Mouse (Mus musculus): ENCODE measurements around the gene Gigyf2. TPM values are rescaled to one million over a fixed set of nuclear protein-coding genes. Genes with fewer than 3 reads are reported as not detected.

Gene Gigyf2
- polyA plus RNA-seq, 1 experiment from 2014 or later: 17.3 TPM

DNA sequence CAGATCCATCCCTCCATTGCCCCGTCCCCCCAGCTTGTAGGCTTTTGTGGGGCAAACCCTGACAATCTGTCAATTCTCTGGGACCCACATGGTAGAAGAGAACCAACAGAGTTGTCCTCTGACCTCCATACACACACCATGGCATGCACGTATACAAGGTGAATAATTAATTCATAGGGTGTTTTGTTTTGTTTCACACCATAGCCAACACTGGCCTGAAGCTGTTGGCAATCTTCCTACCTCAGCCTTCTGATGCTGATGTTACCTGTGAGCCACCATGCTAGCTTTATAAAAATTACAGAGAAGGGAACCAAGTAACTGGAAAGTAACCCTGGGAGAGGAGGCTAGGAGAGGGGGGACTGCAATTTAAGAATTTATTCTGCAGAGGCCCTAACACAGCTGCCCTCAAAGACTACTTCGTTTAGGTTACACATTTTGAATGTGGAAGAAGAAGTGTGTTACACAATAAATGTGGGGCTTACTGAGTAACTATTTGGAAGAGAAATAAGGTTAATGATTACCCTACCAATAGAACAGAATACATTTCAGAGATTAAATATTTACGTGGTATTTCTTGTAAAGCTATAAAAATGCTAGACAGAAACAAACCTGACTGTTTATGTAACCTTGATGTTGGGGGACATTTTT is 32.6 kb upstream of the Gigyf2 start:
- Histone ChIP-seq H3K27ac (ENCODE audit: low read length) (peak overlapping the region; percentile 35), H3K27me3 (ENCODE audit: control insufficient read depth, insufficient read depth, low read depth, low read length) (no peaks in the 10 kb centered on the region), H3K4me1 (ENCODE audit: control insufficient read depth, low read depth, low read length) (no peaks in the 10 kb centered on the region), H3K4me2 (ENCODE audit: low read depth, low read length) (no peak overlapping the region), H3K4me3 (ENCODE audit: low read depth, low read length) (no peak overlapping the region), H3K36me3 (ENCODE audit: control insufficient read depth, insufficient read depth) (no peaks in the 10 kb centered on the region), H3K9me3 (replicated peaks; ENCODE audit: control insufficient read depth, low read length) (no peaks in the 10 kb centered on the region), H3K9ac (ENCODE audit: low read depth, low read length) (no peak overlapping the region)
- WGBS (ENCODE audit: insufficient replicate concordance): 50% methylated on average over 4 of the region's 4 CpGs
- ATAC-seq (ENCODE audit: low read depth): peak; percentile 84

DNA sequence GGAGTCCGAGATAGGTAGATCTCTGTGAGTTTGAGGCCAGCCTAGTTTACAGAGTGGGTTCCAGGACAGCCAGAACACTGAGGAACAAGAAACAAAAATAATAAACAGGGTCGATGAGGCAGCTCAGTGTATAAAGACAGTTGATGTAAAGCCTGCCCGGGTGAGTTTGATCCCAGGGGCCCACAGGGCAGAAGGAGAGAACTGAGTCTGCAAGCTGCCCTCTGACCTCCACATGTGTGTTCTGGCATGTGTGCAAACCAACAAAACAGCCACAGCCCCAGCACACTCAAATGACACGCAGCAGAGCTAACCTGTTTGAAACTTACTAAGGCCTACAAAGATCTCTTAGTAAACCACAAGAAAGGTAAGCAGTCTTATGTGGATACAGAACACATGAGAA is 31.8 kb upstream of the Gigyf2 start:
- Histone ChIP-seq H3K4me3 (ENCODE audit: low read depth, low read length) (no peak overlapping the region), H3K9ac (ENCODE audit: low read depth, low read length) (no peak overlapping the region), H3K9me3 (replicated peaks; ENCODE audit: control insufficient read depth, low read length) (no peaks in the 10 kb centered on the region), H3K27ac (ENCODE audit: low read length) (peak overlapping the region; percentile 60), H3K36me3 (ENCODE audit: control insufficient read depth, insufficient read depth) (no peaks in the 10 kb centered on the region), H3K4me2 (ENCODE audit: low read depth, low read length) (no peak overlapping the region), H3K4me1 (ENCODE audit: control insufficient read depth, low read depth, low read length) (no peaks in the 10 kb centered on the region), H3K27me3 (ENCODE audit: control insufficient read depth, insufficient read depth, low read depth, low read length) (no peaks in the 10 kb centered on the region)
- ATAC-seq (ENCODE audit: low read depth): no peak
- WGBS (ENCODE audit: insufficient replicate concordance): 51% methylated on average over 4 of the region's 4 CpGs

DNA sequence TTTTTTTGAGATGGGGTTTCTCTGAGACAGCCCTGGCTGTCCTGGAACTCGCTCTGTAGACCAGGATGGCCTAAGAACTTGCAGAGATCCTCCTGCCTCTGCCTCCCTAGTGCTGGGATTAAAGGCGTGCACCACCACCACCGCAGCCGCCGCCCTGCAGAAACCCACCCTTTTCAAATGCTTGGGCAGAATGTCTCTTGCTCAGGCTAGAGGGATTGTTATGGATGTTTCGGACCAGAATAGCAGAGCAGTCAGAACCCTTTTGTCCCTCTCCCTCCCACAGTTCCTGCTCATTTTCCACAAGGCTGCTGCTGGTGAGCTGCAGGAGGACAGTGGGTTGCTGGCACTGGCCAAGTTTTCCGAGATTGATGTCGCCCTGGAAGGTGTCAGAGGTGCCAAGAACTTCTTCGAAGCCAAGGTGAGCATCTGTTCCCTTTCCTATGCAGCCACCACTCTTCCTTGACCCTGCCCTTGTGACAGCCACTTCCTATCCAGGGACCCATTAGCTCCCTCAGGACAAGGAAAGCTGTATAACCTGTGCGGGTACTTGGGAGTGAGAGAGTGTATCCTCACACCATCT is 29.4 kb upstream of the Gigyf2 start:
- Histone ChIP-seq H3K36me3 (ENCODE audit: control insufficient read depth, insufficient read depth) (no peaks in the 10 kb centered on the region), H3K4me1 (ENCODE audit: control insufficient read depth, low read depth, low read length) (no peaks in the 10 kb centered on the region), H3K4me2 (ENCODE audit: low read depth, low read length) (no peak overlapping the region), H3K4me3 (ENCODE audit: low read depth, low read length) (no peak overlapping the region), H3K9ac (ENCODE audit: low read depth, low read length) (no peak overlapping the region), H3K27ac (ENCODE audit: low read length) (no peak overlapping the region), H3K27me3 (ENCODE audit: control insufficient read depth, insufficient read depth, low read depth, low read length) (no peaks in the 10 kb centered on the region), H3K9me3 (replicated peaks; ENCODE audit: control insufficient read depth, low read length) (no peaks in the 10 kb centered on the region)
- no peak for ATAC-seq (ENCODE audit: low read depth)
- 63% methylated on average over 10 of the region's 10 CpGs for WGBS (ENCODE audit: insufficient replicate concordance)

DNA sequence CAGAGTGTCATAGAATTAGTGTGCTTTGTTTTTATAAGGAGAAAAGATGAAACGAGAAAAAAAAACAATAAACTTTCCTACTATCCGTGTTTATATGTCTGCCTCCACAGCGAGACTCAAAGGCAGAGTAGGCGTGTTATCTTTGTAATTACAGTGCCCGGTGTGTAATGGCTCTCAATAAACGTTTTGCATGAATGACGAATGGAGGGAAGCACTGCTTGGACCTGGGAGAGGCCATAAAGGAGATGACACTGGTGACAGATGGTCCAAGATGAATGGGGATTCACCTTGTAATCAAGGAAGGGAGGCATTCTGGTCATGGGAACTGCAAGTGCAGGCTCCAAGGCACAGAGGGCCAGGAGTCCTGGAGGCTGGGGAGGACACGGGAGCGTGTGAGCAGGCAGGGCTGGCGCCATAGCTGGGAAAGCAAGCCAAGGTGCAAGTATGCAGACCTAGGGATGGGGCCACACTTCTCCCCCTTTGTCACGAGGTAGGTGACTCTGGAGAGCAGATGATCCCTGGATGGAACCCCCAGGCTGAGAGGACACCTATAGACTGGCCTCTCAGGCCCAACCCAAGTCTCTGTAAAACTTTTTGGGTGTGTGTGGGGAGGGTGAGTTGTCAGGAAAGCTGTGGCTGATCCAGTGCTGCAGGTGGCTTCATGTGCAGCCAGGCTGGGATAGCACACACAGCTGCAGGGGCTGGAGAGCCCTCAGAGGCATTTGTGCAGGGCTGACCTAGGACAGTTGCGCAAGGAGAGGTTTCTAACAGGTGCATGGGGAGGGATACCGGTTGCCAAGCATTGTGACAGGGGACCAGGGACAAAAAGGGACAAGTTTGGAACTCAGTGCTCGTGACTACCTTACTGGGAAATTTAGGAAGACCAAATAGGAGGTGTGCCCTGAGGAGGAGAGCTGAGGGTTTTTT is 26.2 kb upstream of the Gigyf2 start:
- Histone ChIP-seq H3K4me2 (ENCODE audit: low read depth, low read length) (no peak overlapping the region), H3K36me3 (ENCODE audit: control insufficient read depth, insufficient read depth) (no peaks in the 10 kb centered on the region), H3K9me3 (replicated peaks; ENCODE audit: control insufficient read depth, low read length) (no peaks in the 10 kb centered on the region), H3K27me3 (ENCODE audit: control insufficient read depth, insufficient read depth, low read depth, low read length) (no peaks in the 10 kb centered on the region), H3K4me3 (ENCODE audit: low read depth, low read length) (no peak overlapping the region), H3K9ac (ENCODE audit: low read depth, low read length) (no peak overlapping the region), H3K4me1 (ENCODE audit: control insufficient read depth, low read depth, low read length) (no peaks in the 10 kb centered on the region), H3K27ac (ENCODE audit: low read length) (no peak overlapping the region)
- peak; percentile 64; the same call in 1 of the 2 replicates for ATAC-seq (ENCODE audit: low read depth)
- WGBS (ENCODE audit: insufficient replicate concordance): 56% methylated on average over 14 of the region's 14 CpGs

DNA sequence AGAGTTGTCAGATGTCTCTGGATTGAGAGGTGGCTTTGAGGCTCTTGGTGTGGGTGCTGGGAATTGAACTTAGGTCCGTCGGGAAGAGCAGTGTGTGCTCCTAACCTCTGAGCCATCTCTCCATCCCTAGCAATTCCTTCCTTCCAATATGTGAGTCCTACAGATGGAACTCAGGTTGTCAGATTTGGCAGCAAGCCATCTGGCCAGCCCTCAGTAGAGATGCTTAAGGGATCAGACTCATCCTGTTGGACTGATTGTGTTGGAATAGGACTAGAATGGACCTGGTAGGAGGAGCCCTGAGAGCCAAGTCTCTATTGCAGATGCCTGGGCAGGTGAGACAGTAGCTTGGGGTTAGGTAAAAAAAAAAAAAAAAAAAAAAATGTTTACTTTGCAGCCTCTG is 24.8 kb upstream of the Gigyf2 start:
- H3K27me3 ChIP-seq (ENCODE audit: control insufficient read depth, insufficient read depth, low read depth, low read length): no peaks in the 10 kb centered on the region
- H3K9me3 ChIP-seq (replicated peaks; ENCODE audit: control insufficient read depth, low read length): no peaks in the 10 kb centered on the region
- H3K9ac ChIP-seq (ENCODE audit: low read depth, low read length): no peak overlapping the region
- H3K36me3 ChIP-seq (ENCODE audit: control insufficient read depth, insufficient read depth): no peaks in the 10 kb centered on the region
- no peak overlapping the region for H3K27ac ChIP-seq (ENCODE audit: low read length)
- H3K4me1 ChIP-seq (ENCODE audit: control insufficient read depth, low read depth, low read length): no peaks in the 10 kb centered on the region
- H3K4me2 ChIP-seq (ENCODE audit: low read depth, low read length): no peak overlapping the region
- no peak overlapping the region for H3K4me3 ChIP-seq (ENCODE audit: low read depth, low read length)
- ATAC-seq (ENCODE audit: low read depth): no peak
- 72% methylated on average over 2 of the region's 2 CpGs for WGBS (ENCODE audit: insufficient replicate concordance)

DNA sequence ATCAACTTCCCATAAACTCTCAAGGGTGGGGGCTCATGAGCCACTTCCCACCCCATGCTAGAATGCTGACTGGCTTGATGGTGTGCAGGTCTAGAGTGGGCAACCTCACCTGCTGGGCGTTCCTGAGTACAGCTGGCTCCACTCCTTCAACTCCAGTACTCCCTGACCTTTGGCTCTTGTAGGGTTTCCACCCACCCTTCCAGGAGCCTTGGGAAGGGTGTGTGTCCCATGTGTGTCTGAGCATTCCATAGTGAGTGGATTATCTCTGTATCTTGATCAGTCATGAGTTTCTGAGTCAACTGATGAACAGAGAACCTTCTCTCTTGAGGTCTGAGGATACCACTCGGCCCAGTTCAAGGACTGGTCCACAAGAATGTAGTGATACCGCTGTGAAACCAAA is 17.8 kb upstream of the Gigyf2 start:
- Histone ChIP-seq H3K27ac (ENCODE audit: low read length) (no peak overlapping the region), H3K4me1 (ENCODE audit: control insufficient read depth, low read depth, low read length) (no peaks in the 10 kb centered on the region), H3K27me3 (ENCODE audit: control insufficient read depth, insufficient read depth, low read depth, low read length) (no peaks in the 10 kb centered on the region), H3K9me3 (replicated peaks; ENCODE audit: control insufficient read depth, low read length) (no peaks in the 10 kb centered on the region), H3K36me3 (ENCODE audit: control insufficient read depth, insufficient read depth) (no peaks in the 10 kb centered on the region), H3K4me3 (ENCODE audit: low read depth, low read length) (no peak overlapping the region), H3K4me2 (ENCODE audit: low read depth, low read length) (no peak overlapping the region), H3K9ac (ENCODE audit: low read depth, low read length) (no peak overlapping the region)
- WGBS (ENCODE audit: insufficient replicate concordance): 67% methylated on average over 3 of the region's 3 CpGs
- ATAC-seq (ENCODE audit: low read depth): no peak

DNA sequence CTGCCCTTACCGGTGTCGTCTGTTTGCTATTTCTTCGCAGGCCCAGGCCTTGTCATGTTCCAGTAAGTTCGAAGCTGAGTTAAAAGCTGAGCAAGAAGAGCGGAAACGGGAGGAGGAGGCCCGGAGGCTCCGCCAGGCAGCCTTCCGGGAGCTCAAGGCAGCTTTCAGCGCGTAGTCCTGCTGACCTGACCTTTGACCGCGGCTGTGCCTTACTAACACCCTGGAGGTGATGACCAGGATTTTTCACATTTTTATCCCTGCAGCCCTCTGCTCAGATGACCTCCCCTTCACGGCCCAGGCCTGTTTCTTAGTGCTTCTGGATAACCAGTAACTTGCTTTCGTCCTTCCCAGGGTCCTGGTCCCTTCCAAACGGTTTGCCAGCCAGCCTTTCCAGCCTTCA is 17.2 kb upstream of the Gigyf2 start:
- no peak for ATAC-seq (ENCODE audit: low read depth)
- Histone ChIP-seq H3K4me2 (ENCODE audit: low read depth, low read length) (no peak overlapping the region), H3K4me1 (ENCODE audit: control insufficient read depth, low read depth, low read length) (no peaks in the 10 kb centered on the region), H3K27ac (ENCODE audit: low read length) (no peak overlapping the region), H3K9ac (ENCODE audit: low read depth, low read length) (no peak overlapping the region), H3K27me3 (ENCODE audit: control insufficient read depth, insufficient read depth, low read depth, low read length) (no peaks in the 10 kb centered on the region), H3K36me3 (ENCODE audit: control insufficient read depth, insufficient read depth) (no peaks in the 10 kb centered on the region), H3K9me3 (replicated peaks; ENCODE audit: control insufficient read depth, low read length) (no peaks in the 10 kb centered on the region), H3K4me3 (ENCODE audit: low read depth, low read length) (no peak overlapping the region)
- 70% methylated on average over 16 of the region's 16 CpGs for WGBS (ENCODE audit: insufficient replicate concordance)

DNA sequence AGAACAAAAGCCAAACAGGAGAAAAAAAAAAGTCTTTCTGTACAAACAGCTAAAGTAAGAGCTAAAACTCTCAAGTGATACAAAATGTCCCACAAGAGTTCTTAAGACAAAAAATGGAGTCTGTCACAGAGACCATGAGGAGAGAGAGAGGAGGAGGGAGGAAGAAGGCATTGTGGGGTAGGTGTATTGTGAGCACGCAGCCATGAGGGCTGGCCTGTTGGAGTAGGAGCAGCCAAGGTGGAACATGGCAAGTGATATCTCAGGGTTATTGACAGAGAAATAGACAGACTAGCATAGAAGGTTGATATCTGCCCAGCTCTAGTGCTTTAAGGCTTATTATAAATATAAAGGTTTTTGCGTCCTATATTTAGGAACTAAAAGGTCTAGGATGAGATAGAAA is 14.1 kb upstream of the Gigyf2 start:
- no peak overlapping the region for H3K27ac ChIP-seq (ENCODE audit: low read length)
- WGBS (ENCODE audit: insufficient replicate concordance): 66% methylated on average over 2 of the region's 2 CpGs
- no peaks in the 10 kb centered on the region for H3K36me3 ChIP-seq (ENCODE audit: control insufficient read depth, insufficient read depth)
- no peak overlapping the region for H3K4me2 ChIP-seq (ENCODE audit: low read depth, low read length)
- H3K27me3 ChIP-seq (ENCODE audit: control insufficient read depth, insufficient read depth, low read depth, low read length): no peaks in the 10 kb centered on the region
- ATAC-seq (ENCODE audit: low read depth): no peak
- H3K4me1 ChIP-seq (ENCODE audit: control insufficient read depth, low read depth, low read length): no peaks in the 10 kb centered on the region
- no peak overlapping the region for H3K4me3 ChIP-seq (ENCODE audit: low read depth, low read length)
- no peaks in the 10 kb centered on the region for H3K9me3 ChIP-seq (replicated peaks; ENCODE audit: control insufficient read depth, low read length)
- no peak overlapping the region for H3K9ac ChIP-seq (ENCODE audit: low read depth, low read length)

DNA sequence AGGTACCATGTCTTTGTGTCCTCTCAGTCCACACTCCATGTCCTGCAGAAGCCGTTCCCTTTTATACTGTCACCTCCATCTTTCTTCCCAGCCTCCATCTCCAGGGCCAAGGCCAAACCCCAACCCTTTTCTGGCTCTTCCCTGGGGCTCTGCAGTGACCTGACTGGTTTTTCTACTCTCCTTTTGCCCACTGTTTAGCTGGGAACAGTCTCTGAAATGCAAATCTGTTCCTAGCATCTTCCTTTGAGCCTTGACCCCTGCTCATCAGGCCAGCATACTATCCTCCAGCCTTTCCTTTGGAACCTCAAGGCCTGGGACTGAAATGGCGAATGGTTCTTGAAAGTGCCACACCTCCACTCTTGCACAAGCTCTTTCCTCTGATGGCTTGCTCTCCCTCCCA is 13.7 kb upstream of the Gigyf2 start:
- ATAC-seq (ENCODE audit: low read depth): no peak
- Histone ChIP-seq H3K36me3 (ENCODE audit: control insufficient read depth, insufficient read depth) (no peaks in the 10 kb centered on the region), H3K27me3 (ENCODE audit: control insufficient read depth, insufficient read depth, low read depth, low read length) (no peaks in the 10 kb centered on the region), H3K4me3 (ENCODE audit: low read depth, low read length) (no peak overlapping the region), H3K4me1 (ENCODE audit: control insufficient read depth, low read depth, low read length) (no peaks in the 10 kb centered on the region), H3K4me2 (ENCODE audit: low read depth, low read length) (no peak overlapping the region), H3K9me3 (replicated peaks; ENCODE audit: control insufficient read depth, low read length) (no peaks in the 10 kb centered on the region), H3K27ac (ENCODE audit: low read length) (no peak overlapping the region), H3K9ac (ENCODE audit: low read depth, low read length) (no peak overlapping the region)
- 57% methylated on average over 2 of the region's 2 CpGs for WGBS (ENCODE audit: insufficient replicate concordance)

Measured in liver, embryonic 16.5 days (tissue).